Mouse (Mus musculus): ENCODE results near the gene Cxcr2. TPM values are rescaled to one million over a fixed set of nuclear protein-coding genes. Genes with fewer than 3 reads are reported as not detected.

Cxcr2 gene
- not detected for total RNA-seq (2021)
- long read RNA-seq: 0 reads

DNA sequence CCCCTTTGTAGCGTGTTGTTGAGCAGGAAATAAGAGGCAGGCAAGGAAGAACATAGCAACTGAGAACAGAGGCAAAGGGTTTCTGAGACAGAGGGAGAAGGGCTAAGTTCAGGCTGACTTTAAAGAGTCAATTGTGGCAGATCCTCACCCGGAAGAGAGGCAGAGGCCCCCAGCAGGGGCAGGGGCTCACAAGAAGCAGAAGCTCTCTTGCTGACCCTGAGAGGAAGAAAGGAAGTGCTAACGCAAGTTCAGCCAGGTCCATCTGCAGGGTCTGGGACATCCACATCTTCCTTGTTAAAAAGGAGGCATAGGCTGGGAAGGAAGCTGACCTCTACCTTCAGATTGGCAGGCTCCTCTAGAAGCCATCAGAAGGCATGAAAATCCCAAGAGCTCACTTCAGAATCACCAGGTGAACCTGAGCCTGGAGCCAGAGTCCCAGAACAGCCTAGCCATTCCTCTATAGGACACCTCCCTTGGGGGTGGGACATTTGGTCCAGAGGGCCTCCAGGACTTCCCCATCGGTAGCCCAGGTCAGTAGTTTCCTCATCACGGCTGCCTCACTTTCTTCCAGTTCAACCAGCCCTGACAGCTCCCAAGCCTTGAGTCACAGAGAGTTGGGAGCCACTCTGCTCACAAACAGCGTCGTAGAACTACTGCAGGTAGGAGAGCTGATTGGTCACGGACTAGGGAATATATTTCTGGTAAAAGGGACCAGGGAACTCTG, at the start of gene Cxcr2:
Gene Cxcr2 (plus strand): TSS at position 529 of the 724 bp plus-strand sequence.
- no peak for DNase-seq (ENCODE audit: low spot score in 2 of 2)

DNA sequence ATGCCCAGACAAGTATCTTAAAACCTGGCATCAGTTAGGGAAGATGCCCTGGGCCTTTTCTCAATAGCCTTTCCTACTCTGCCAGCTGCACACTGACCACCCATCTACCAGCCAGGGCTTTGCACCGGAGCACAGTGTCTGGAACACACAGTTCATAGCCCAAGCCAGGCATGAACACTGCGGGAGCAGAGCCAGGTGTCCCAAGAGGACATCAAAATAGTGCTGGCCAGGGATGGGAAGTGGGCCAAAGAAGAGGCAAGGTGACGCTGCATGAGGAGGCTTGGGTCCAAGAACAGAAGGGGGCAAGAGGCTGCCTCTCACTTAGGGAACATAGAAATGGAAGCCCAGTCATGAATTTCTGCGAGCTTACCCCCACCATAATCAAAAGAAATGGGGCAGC, 48.1 kb upstream of the Cxcr2 start:
- no peak for DNase-seq (ENCODE audit: low spot score in 2 of 2)

DNA sequence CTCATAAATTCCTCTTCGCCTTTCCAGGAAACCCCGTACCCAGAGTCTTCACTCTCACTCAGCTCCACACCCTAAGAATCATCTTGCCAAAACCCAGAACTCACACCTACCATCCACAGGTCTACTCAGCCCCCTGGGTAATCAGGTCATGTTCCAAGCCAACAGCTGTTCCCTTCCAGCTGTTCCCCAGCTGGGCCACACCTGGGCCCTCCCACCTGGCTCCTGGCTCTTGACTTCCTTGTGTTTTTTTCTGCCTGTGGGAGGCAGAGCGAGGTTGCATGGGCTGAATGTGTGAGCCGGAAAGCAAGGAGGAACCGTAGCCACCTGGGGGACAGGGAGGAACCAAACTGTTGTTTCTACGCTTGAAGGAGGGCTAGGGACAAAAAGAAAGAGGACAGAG, 47.6 kb upstream of the Cxcr2 start:
- DNase-seq (ENCODE audit: low spot score in 2 of 2): no peak

DNA sequence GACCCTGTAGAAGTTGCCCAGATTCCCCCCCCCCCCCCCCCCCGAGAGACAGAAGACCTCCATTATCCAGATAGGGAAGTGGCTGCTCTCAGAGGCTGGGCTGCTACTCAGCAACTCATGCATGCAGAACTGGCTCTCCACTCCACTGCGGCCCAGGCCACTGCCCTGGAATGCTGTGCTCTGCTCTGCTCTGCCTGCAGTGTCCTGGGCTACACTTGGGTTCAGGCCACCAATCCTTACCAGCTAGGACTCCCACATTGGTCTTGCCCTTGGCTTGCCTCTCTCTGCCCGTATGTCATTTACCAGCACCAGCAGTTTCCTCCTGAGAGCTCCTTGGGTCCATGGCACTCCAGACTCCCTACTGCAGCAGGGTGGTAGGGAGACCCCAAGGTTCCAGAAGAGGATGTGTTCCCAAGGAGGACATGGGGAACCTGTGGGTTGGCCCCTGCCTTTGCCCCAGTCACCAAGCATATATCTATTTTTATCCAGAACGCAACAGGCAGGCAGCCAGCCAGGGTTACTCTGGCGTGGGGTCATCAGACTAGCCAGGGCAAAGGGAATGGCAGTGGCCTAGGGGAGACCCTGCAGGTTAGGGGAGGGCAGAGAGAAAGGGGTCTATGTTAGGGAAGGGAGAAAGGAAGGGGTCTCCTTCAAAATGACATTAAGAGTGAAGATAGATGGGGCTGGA, 45.7 kb upstream of the Cxcr2 start:
- no peak for DNase-seq (ENCODE audit: low spot score in 2 of 2)

DNA sequence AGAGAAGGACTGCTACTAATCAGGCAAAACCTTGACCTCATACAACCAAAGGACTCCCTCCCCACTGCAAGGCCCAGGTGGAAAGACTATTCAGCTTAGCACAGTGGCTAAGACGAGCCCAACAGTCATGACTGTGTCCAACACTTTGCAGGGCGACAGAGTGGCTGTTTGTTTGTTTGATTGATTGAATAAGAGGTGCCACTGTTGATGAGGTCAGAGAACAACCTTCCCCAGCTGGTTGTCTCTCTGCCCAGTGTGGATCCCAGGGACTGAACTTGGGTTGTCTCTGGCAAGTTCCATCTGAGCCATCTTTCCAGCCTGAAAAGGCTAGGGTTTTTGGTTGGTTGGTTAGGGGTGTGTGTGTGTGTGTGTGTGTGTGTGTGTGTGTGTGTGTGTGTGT, 44.1 kb upstream of the Cxcr2 start:
- no peak for DNase-seq (ENCODE audit: low spot score in 2 of 2)

DNA sequence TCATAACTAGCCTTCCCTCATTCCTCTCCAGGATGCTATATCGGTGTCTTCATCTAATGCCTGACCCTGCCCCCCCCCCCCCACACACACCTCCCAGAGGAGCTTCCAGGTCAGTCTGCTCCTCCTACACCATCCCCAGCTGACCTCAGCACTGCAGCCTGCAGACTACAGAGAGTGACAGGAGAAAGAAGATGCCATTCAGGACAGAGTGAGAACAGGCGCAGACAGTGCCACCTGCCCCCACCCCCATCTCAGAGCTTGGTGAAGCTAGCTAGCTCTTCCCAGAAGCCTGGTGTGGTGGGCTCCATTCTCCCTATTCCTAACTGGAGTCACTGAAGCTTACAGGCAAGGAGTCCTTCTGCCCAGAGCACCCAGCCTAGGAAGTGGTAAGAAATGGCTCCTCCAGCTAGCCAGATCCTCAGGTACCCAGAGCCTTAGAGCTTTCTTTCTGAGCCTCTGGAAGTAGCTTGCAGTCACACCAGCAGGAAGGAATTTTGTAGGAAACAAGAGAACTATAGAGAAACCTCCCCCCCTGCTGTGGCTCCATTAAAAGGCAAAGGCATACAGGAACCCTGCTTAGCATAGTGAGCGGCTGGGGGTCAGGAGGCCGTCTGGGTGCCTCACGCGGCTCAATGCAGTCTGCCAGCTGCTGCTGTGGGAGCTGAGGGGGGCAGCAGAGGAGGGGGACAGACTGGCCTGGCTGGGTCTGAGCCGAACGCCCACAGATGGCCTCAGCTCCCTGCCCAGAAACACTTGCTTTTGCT, 42.7 kb upstream of the Cxcr2 start:
- DNase-seq (ENCODE audit: low spot score in 2 of 2): no peak

DNA sequence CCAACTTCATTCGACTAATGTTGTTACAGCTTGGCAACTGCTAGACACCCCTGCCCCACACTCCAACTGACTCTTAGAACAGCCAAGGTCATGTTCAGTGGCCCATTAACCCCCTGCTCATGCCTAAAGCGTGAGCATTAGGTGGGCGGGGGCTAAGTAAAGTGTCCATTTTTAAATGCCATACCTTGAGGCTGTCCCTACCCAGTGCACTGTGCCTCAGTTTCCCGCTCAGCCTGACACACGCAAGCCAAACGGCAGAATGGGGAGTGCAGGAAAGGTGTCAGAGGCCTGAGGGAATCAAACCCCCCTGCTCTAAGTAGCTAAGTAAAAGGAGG, 42.1 kb upstream of the Cxcr2 start:
- no peak for DNase-seq (ENCODE audit: low spot score in 2 of 2)

DNA sequence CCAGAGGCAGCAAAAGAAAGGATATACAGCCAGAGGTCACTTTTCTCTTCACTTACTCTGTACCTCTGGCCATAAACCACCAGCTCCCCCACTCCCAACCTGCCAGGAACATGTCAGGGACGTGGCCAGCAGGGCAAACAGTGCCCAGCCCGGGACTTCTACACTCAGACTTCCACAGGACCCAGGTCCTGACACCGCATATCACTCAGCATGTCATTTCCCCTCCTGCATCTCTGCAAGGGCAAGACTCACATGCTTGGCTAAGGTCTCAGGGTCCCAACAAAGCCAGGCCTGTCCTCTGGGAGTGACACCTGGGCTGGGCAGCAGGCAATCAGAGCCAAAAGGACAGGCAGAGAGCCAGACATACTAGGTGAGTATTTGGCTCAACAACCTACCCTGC, 40.7 kb upstream of the Cxcr2 start:
- no peak for DNase-seq (ENCODE audit: low spot score in 2 of 2)

DNA sequence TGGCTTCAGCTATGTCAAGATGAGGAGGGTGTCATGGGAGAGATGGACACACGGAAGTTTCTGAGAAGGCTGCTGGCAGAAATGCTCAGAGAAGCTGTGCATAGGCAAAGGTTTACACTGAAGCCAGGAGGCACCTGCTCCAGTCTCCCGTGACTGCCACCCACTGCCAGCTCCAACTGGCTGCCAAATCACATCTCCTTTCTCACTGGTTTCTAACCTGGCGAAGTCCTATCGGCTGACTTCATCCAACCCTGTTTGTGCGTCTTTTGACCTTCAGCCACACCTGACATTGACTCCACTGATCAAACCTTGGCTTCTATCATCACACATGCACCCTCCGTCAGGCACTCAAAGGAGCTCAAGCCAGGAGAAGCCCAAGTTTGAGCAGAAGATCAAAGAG, 35.9 kb upstream of the Cxcr2 start:
- no peak for DNase-seq (ENCODE audit: low spot score in 2 of 2)

DNA sequence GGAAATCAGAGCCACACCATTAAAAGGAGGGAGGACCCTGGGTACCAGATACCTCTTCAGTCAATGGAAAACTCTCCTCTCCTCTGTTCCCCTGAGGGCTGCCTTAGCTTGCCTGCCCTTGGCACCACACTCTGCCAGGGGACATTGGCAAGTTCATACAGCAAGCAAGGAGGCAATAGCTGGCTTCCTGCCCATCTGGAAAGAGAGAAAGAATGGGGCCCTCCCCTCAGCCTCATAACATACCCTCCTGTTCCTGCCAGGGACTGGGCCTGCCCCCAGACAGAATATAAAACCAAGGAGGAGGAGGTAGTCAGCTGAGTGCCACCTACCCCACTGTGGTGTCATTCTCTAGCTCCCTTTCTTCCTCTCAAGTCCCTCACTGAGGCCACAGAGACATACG, 34.7 kb upstream of the Cxcr2 start:
- no peak for DNase-seq (ENCODE audit: low spot score in 2 of 2)

DNA sequence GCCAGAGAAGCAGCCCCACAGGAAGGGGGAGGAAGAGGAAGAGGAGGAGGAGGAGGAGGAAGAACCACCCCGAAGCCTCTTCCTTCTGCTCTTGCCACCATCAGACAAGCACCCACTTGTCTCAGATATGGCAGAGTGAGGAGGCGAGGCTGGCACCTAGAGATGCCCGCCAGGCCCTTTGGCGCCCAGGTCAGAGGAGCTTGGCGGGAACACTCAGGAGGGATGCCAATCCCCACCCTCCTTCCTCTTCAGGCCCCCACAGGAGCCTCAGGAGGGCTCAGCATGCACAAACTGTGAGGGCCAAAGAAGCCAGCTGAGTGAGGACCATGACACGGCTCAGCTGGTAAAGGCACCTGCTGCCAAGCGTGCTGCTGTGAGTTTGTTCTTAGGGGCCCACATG, 32.7 kb upstream of the Cxcr2 start:
- DNase-seq (ENCODE audit: low spot score in 2 of 2): no peak

DNA sequence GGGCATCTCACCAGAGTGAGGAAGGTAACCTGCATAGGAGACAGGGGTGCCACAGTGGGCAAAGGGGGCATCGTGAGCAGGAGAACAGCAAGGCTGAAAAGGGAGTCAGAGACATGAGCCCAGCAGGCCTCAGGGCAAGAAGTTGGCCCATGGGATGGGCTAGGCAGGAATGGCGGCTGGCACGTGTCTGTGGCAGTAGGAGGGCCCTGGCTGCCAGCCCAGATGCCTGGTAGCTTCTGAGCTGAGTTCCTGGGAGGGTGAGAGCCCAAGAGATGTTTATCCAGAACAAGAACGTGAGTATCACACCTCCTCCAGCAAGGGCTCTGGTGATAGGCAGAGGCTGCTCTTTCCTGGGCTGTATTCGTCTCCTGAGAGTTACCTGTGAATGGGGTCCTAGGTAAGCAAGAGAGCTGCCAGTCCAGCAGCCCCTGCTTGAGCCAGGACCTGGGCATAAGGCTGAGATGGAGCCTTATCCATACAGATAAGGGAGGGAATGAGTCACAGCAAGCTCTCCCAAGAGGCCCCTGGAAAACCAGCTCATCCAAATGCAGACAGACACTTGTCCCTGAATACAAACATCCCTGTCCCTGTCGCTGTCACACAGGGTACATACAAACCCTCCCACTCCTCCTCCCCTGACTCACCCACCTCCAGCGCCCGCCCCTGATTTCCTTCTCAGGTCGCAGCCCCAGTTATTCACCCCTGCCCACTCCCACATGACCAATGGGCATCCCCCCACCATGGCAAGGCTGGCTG, 31.8 kb upstream of the Cxcr2 start:
- DNase-seq (ENCODE audit: low spot score in 2 of 2): peak in 1 of 2 experiments; percentile 61

DNA sequence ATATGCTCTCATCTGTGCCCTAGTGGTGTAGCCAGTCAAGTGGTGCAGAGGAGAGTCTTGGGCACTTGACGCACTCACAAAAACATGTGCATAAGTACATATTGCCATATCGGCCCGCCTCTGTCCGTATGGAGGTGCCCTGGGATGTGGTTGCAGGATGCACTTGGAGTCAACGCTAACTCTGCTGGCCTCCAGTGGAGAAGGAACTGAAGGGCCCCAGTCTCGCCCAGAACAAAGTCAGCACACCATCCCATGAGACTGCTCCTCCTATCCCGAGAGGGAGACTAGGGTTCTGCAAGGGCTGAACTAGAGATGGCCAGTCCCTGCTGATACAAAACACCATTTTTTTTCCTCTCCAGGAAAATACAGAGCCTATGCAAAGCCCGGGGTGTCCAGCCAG, 30.6 kb upstream of the Cxcr2 start:
- no peak for DNase-seq (ENCODE audit: low spot score in 2 of 2)

DNA sequence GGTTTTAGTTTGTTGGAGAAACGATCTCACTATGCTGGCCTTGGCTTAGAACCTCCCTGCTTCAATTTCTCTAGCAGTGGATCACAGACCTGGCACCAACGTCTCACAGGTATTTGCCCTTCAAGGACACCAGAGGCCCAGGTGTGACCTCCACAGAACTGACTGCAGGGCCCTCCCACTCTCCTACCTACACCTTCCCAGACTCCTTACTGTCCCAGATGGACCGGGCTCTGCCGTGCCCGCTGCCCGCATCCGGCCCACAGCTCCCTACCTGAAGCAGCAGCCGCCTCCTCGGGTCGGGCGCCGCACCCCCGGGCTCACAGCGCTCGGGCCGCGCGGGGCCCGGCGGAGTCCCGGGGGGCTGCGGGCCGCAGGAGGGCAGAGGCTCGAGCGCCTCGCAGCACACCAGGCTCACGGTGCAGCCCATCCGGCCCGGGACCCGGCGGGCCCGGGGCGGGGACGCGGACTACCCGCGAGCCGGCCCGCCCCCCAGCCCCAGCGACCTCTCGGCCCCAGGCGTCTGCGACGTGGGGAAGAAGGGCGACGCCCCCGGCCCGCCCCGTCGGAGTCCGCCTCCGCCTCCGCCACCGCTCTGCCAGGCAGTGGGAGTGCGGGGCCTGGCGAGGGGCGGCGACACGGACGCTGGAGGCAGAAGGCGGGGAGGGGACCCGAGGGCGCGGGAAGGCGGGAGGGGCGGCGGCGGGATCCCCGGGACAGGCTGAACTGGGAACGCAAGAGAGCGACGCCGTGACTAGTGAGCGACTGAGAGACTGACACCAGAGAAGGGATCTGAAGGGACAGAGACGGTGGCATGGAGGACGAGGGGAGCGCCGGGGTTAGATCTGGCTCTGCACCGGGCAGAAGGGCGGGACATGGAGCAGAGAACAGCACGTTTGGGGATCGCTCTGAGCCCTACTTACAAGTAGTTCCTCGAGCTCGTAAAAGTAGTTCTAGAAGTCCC, 29.5 kb upstream of the Cxcr2 start, which contains the start of gene Tns1:
Gene Tns1 (minus strand): TSS at position 429 of the 961 bp plus-strand sequence.
- DNase-seq (ENCODE audit: low spot score in 2 of 2): no peak

DNA sequence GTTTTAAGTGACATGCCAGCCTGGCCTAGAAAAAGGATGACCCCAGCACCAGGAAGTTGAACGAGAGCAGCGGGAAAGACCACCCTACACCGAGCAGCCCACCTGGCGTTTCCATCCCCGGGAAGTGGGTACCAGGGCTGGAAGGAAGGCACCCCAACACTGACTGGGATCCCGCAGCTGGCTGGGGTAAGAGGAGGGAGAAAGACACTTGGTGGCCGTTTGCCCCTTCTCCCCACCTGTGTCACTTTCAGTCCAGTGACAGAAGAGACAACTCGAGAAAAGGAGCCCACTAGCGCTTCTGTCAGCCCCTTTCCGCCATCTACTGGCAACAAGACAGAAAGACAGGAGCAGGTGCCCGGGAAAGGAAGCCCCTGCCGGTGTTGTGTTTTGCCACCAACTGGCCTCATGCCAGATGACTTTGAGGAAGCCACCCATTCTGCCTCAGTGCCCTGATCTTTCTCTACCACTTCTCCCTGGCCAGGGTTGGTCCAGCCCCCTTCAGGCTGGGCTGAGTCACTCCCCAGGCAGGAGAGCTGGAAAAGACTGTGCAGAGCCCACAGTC, 28.7 kb upstream of the Cxcr2 start, which contains the start of gene Rufy4:
Gene Rufy4 (plus strand): TSS at position 551 of the 562 bp plus-strand sequence.
- peak in 1 of 2 experiments; percentile 76 for DNase-seq (ENCODE audit: low spot score in 2 of 2)

DNA sequence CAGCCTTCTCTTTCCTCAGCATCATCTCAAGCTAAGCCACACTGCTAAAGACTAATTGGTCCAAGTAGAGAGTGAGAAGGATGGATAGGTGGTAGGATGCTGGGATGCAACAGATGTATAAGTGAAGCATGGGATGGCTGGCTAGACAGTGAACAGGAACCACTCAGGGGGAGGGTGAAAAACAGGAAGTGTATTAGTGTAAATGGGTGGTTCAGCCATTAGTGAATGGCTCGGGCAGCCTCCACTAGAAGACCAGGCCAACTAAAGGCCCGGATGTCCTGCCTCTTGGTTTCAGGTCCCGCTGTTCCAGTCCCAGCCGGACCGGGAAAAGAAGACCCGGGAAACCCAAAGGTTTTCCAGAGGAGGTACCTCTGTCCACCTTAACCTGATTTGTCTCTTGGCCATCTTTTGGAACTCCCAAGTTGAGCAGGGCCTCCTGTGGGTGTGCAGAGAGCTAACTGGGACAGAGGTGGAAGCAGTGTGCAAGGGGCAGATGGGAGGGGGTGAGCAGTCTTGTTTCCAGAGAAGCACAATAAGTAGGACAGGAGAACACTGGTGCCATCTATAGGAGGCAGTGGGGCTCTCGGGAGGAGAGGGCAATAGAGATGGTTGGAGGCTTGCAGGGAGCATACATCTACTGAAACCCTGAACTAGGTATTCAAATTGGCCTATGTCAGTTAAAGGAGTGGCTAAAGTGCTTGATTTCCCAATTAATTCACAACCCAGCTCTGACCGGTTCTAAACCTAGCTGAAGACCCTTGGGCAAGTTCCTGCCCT, 22.7 kb upstream of the Cxcr2 start:
- no peak for DNase-seq (ENCODE audit: low spot score in 2 of 2)

DNA sequence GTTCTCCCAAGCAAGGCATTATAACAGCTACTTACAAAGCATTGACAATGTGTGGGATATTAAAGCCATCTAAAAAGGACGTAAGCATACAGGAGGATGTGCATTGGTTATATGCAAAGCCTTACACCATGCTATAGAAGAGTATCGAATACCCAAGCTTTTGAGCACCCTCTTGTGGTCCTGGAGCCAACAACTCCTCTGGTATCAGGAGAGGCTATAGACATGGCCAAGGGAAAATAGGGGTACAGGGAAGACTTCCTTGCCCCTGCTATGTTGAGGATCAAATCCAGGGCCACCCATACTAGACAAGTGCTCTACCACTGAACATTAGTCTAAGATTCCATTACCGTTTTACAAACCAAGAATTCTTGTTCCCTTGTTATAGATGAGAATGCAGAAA, 21.8 kb upstream of the Cxcr2 start:
- DNase-seq (ENCODE audit: low spot score in 2 of 2): no peak

DNA sequence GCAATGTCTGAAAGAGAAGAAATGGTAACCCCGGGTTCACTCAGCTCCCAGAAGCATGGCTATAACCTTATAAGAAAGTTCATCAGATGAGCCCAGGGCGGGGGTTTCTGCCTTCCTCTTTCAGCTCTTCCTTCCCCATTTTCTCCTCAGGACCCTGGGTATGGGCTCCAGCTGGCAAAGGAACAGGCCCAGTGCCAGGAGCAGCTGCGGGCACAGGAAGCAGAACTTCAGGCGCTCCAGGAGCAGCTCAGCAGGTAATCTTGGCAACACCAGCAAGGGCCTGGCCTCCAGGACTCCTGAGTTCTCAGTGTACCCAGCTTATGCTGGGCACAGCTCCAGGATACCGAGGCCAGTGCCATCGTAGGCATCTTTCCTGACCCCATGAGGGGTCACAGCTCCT, 19.8 kb upstream of the Cxcr2 start:
- no peak for DNase-seq (ENCODE audit: low spot score in 2 of 2)

DNA sequence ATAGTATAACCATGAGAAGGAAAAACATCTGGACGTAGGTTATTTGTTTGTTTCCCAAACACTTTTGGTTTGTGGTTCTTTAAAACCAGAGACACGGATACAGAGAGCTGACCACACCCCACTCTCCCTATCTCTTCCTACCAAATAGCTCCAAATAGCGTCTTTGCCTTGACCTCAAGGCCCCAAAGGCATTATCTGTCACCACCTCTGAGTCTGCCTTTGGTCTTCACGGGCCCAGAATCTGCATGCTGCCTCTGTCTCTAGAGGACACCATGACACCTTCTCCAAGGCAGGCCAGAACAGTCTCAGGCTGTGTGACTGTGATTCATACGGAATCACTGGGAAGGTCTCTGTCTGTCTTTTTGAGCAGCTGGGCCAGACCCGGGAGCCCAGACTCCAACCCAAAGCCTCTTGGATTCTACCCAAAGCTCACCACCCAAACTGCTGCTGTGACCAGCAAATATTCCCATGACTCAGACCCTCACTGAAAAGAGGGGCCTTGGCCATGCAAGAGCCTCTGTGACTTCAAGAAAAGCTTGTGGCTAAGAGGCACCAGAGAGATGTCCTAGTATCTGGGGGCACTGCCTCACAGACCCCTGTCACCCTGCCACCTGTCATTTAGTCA, 18.4 kb upstream of the Cxcr2 start:
- no peak for DNase-seq (ENCODE audit: low spot score in 2 of 2)

Data from layer of hippocampus, adult 18-20 months (tissue).